Mouse (Mus musculus): ENCODE data around the gene Tspan11.
A peak's percentile ranks its signal among the peaks of the same experiment; 100 is the strongest.

Gene Tspan11

GRCm38 (mm10) chr6:127933841-127934240 lies 46.5 kb downstream of the Tspan11 start:
- DNase-seq (ENCODE audit: low read depth, low spot score): no peak

- DNase-seq (ENCODE audit: low read depth, low spot score): no peak
Measured at GRCm38 (mm10) chr6:127935105-127935504, 47.7 kb downstream of the Tspan11 start.

- no peak for DNase-seq (ENCODE audit: low read depth, low spot score)
Measured at GRCm38 (mm10) chr6:127942421-127942820, 55.0 kb downstream of the Tspan11 start.

GRCm38 (mm10) chr6:127945725-127946124 lies 58.3 kb downstream of the Tspan11 start:
- DNase-seq (ENCODE audit: low read depth, low spot score): peak; percentile 90

- no peak for DNase-seq (ENCODE audit: low read depth, low spot score)
Measured at GRCm38 (mm10) chr6:127948656-127949055, 61.3 kb downstream of the Tspan11 start.

- DNase-seq (ENCODE audit: low read depth, low spot score): no peak
Measured at GRCm38 (mm10) chr6:127949885-127950284, 62.5 kb downstream of the Tspan11 start.

GRCm38 (mm10) chr6:127953071-127953470 lies 65.7 kb downstream of the Tspan11 start:
- DNase-seq (ENCODE audit: low read depth, low spot score): peak; percentile 42

GRCm38 (mm10) chr6:127956172-127956571 lies 68.8 kb downstream of the Tspan11 start:
- DNase-seq (ENCODE audit: low read depth, low spot score): no peak

GRCm38 (mm10) chr6:127960203-127960602 lies 72.8 kb downstream of the Tspan11 start:
- no peak for DNase-seq (ENCODE audit: low read depth, low spot score)

- DNase-seq (ENCODE audit: low read depth, low spot score): peak; percentile 52
Measured at GRCm38 (mm10) chr6:127965497-127965896, 78.1 kb downstream of the Tspan11 start.

GRCm38 (mm10) chr6:127969709-127970108 lies 82.3 kb downstream of the Tspan11 start:
- DNase-seq (ENCODE audit: low read depth, low spot score): no peak

GRCm38 (mm10) chr6:127970120-127970519 lies 82.7 kb downstream of the Tspan11 start:
- peak; percentile 94 for DNase-seq (ENCODE audit: low read depth, low spot score)

- no peak for DNase-seq (ENCODE audit: low read depth, low spot score)
Measured at GRCm38 (mm10) chr6:127970848-127971247, 83.5 kb downstream of the Tspan11 start.

GRCm38 (mm10) chr6:127971931-127972330 lies 84.5 kb downstream of the Tspan11 start:
- DNase-seq (ENCODE audit: low read depth, low spot score): peak; percentile 65

- no peak for DNase-seq (ENCODE audit: low read depth, low spot score)
Measured at GRCm38 (mm10) chr6:127973553-127973952, 86.2 kb downstream of the Tspan11 start.

- peak; percentile 81 for DNase-seq (ENCODE audit: low read depth, low spot score)
Measured at GRCm38 (mm10) chr6:127974000-127974399, 86.6 kb downstream of the Tspan11 start.

GRCm38 (mm10) chr6:127976695-127977094 lies 89.3 kb downstream of the Tspan11 start:
- no peak for DNase-seq (ENCODE audit: low read depth, low spot score)

GRCm38 (mm10) chr6:127978941-127979340 lies 91.6 kb downstream of the Tspan11 start:
- no peak for DNase-seq (ENCODE audit: low read depth, low spot score)

- DNase-seq (ENCODE audit: low read depth, low spot score): no peak
Measured at GRCm38 (mm10) chr6:127979831-127980230, 92.4 kb downstream of the Tspan11 start.

- no peak for DNase-seq (ENCODE audit: low read depth, low spot score)
Measured at GRCm38 (mm10) chr6:127980381-127981045, 93.1 kb downstream of the Tspan11 start.

GRCm38 (mm10) chr6:127981176-127981575 lies 93.8 kb downstream of the Tspan11 start:
- DNase-seq (ENCODE audit: low read depth, low spot score): no peak

GRCm38 (mm10) chr6:127986357-127986756 lies 99.0 kb downstream of the Tspan11 start:
- DNase-seq (ENCODE audit: low read depth, low spot score): no peak

- DNase-seq (ENCODE audit: low read depth, low spot score): no peak
Measured at GRCm38 (mm10) chr6:127987374-127987773, 100.0 kb downstream of the Tspan11 start.
